Mouse (Mus musculus) cortical plate, adult 2 months (tissue): ENCODE measurements at regions not wholly inside any gene's neighbourhood (a gene's known extent, or its start where the extent isn't known, plus 50 kb on each side); places are given as distances from the start of the nearest gene placed in this dataset.

Experiments
- H3K27ac ChIP-seq: fragments of 200-500 bp; 2 replicates; pipeline ENCODE4 v1.5.1; 2012; ENCODE audit warnings: low read length, control low read depth, inconsistent platforms; ENCODE audit not compliant: insufficient read depth
- H3K4me1 ChIP-seq: fragments of 200-500 bp; 2 replicates; pipeline ENCODE4 v1.6.1; 2011; ENCODE audit warnings: low read length; ENCODE audit not compliant: control insufficient read depth, insufficient read depth
- H3K4me3 ChIP-seq: fragments of 200-500 bp; 2 replicates; pipeline ENCODE4 v1.5.1; 2011; ENCODE audit warnings: mild to moderate bottlenecking, low read length, control low read depth; ENCODE audit not compliant: insufficient read depth
- CTCF ChIP-seq: fragments of 200-500 bp; IDR thresholded peaks from 2 replicates; pipeline ENCODE4 v1.5.1; 2011; ENCODE audit warnings: mild to moderate bottlenecking, control low read depth, low read length; ENCODE audit not compliant: insufficient read depth; ENCODE audit errors: extremely low read depth
- POLR2A ChIP-seq: fragments of 200-500 bp; IDR thresholded peaks from 2 replicates; pipeline ENCODE4 v1.6.1; 2011; ENCODE audit warnings: mild to moderate bottlenecking, low read length, control low read depth; ENCODE audit not compliant: insufficient read depth; ENCODE audit errors: extremely low read depth

DNA sequence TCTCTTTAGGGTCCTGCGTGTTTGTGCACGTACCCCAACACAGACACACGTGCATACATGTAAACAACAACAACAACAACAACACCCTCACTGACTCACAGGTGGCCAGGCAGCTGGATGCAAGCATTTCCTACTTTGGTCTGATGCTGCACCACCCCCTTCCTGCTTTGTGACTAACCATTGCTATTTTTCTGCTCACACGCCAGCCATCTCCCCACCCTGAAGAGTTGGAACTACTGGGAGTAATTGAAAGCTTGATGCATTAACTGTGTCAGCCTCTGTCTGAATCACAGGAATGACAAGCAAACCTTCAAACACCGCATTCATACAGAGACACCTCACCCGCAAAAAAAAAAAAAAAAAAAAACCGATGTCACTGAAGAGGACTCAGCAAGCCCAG is 346.5 kb downstream of the Prdm2 start:
- TF ChIP-seq CTCF (no peak), POLR2A (no peak)
- no peak overlapping the region for H3K4me3 ChIP-seq

DNA sequence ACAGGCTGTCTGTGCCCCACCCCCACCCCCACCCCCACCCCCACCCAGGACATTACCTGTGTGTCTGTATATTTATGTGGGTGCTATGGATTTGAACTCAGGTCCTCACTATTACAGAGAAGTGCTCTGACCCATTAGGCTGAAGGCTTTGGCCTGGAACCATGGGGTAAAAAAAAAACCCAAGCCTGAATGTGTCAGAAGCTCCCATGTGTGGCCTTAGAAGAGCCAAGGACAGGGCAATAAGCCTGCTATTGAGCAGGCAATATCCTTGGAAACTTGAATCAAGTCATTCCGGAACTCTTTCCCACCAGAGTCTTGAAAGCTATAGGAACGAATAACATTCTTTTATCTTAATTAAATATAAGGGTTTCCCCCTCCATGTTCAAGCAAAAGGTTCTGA is 347.2 kb downstream of the Prdm2 start:
- TF ChIP-seq CTCF (no peak), POLR2A (no peak)
- no peak overlapping the region for H3K4me3 ChIP-seq

More for the DNA sequence above, 346.5 kb downstream of the Prdm2 start:
- H3K4me1 ChIP-seq: no peaks in the 10 kb centered on the region
- no peak overlapping the region for H3K27ac ChIP-seq

DNA sequence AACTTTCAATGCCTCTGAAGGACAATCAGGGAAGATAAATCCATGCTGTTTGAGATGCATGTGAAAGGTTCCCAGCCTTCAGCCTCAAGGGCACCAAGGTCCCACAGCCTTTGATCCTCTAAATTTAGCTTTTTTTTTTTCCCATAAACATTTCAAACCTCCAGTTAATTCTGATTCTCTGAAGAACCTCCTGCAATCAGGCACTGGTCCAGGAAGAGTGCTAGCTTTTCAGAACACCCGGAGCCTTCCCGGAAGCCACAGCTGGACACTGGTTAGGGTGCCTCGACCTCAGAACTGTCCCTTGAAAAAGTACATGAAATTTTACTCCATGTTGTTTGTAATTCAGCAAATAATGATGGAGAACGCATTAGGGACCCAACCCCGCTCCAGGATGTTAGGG is 348.9 kb downstream of the Prdm2 start:
- no peak overlapping the region for H3K27ac ChIP-seq
- TF ChIP-seq CTCF (no peak), POLR2A (no peak)
- no peaks in the 10 kb centered on the region for H3K4me1 ChIP-seq

More for the DNA sequence above, 347.2 kb downstream of the Prdm2 start:
- no peak overlapping the region for H3K27ac ChIP-seq
- H3K4me1 ChIP-seq: no peaks in the 10 kb centered on the region

DNA sequence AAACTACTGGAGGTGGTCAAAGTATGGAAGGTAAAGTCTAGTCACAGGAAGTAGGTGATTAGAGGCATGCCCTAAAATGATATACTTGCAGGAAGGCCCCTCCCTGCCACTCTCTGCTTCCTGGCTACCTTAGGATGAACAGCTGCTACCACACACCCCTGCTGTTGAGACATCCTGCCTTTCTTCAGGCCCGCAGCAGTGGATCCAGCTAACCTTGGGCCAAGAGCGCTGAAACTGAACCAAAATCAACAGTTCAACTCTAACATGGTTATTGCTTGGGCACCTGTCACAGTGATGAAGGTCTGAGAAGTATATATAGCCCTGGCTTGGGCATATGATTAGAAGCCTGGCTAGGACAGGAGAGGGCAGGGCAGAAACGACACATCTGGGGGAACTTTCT is 352.4 kb downstream of the Prdm2 start:
- Histone ChIP-seq H3K27ac (no peak overlapping the region), H3K4me1 (no peaks in the 10 kb centered on the region; the same call in 1 of the 2 replicates), H3K4me3 (no peak overlapping the region)
- no peak for TF ChIP-seq POLR2A
- TF ChIP-seq CTCF: no peak

More for the DNA sequence above, 348.9 kb downstream of the Prdm2 start:
- no peak overlapping the region for H3K4me3 ChIP-seq

DNA sequence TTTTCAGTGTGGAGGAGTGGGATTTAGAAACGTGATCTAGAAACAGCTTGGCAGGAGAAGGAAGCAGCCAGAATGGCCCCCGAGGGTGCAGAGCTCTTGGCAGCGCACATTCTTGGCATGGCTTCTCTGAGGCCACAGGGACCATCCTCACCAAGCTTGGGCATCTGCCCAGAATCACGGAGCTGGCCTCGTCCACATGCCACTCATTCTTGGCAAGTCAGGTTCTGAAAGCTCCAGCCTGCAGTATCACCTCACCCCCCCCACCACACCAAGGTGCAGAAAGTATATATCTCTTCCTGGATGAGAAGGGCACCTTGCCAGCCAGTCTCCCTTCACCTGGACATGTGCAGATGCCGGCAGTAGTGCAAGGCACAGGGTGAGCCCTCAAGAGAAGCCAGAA is 356.2 kb downstream of the Prdm2 start:
- Histone ChIP-seq H3K4me1 (no peaks in the 10 kb centered on the region; the same call in 1 of the 2 replicates), H3K27ac (no peak overlapping the region), H3K4me3 (no peak overlapping the region)
- no peak for TF ChIP-seq POLR2A
- TF ChIP-seq CTCF: no peak

DNA sequence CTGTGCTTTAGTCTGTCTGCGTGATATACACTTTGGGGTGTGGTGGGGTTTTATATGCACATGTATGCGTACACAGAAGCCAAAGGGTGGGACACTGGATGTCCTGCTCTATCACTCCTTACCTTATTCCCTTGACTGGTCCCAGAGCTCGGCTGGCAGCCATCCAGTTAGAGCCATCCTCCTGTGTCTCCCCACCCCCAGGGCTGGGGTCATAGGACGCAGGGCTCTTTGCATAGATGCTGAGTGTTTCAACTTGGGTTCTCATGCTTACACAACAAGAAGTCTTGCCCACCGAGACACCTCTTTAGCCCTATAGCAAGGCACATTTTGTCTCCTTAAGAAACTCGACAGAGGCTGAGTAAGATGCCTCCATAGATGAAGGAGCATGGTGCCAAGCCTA is 357.2 kb downstream of the Prdm2 start:
- no peak for TF ChIP-seq CTCF
- no peak for TF ChIP-seq POLR2A
- Histone ChIP-seq H3K4me1 (no peaks in the 10 kb centered on the region; the same call in 1 of the 2 replicates), H3K27ac (no peak overlapping the region), H3K4me3 (no peak overlapping the region)

DNA sequence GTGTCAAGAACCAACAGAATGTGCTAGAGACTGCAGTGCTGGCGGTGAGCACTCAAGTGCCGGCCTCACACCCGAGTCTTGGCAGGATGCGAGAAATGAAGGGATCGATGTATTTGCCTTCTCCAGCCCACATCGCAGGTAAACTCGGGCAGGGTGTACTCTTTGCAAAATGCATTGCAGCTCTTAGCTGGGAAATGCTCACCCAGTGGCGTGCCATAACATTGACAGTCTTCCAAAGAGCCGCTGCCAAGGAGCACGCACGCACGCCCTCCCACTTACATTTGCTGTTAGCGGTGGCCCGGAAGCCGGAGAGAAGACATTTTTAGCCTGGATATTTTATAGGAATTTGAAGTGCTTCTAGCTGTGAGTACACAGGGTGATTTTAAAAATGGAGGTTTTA is 358.9 kb downstream of the Prdm2 start:
- TF ChIP-seq CTCF: no peak
- no peak for TF ChIP-seq POLR2A
- Histone ChIP-seq H3K4me1 (no peaks in the 10 kb centered on the region; the same call in 1 of the 2 replicates), H3K27ac (no peak overlapping the region), H3K4me3 (no peak overlapping the region)

DNA sequence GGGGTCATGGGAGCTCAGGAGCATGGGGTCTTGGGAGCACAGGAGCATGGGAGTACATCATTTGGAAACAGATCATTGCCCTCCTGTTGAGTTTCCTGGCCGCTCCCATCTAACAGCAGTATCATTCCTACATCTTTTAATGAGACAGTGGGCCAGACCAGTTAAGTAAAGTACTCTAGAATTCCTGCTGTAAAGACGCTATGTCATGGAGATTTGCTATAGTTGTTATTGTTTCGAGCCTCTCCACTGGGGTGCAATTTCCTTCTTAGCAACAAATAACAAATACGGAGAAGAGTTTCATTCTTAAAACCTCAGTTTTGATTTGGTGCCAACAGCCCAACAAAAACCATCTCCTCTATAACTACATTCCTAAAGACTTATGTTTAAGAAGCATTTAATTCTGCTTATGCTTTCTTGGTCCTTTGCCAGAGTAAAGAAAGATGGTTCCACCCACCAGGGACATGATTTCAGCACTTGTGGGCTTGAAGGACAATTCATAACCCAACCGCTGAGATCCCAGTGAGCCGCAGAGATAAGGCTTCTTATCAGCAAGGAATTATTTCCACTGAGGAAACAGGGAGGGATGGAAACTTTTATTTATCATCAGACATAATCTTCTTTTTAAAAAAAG is 367.6 kb downstream of the Prdm2 start:
- H3K4me1 ChIP-seq: no peaks in the 10 kb centered on the region
- TF ChIP-seq CTCF: no peak
- no peak for TF ChIP-seq POLR2A
- H3K4me3 ChIP-seq: no peak overlapping the region
- H3K27ac ChIP-seq: no peak overlapping the region

DNA sequence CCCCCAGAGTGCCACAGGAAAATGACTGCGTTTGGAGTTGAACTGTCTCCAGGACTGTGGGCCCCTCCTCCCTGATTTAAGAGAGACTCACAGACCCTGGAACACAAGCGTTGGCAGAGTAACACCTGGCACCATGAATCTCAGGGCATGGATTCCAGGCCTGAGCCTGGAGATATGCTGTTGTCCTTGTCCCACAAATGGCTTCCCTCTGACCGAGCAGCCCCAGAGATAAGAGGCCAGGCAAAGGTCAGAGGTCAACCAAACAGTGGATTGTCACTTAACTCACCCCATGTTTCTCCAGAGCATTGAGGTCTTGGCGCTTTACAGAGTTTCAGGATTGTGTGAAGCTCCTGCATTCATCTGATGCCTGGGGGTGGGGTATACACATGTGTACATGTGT is 373.3 kb downstream of the Prdm2 start:
- TF ChIP-seq POLR2A (no peak), CTCF (no peak)
- H3K4me3 ChIP-seq: no peak overlapping the region
- no peak overlapping the region for H3K27ac ChIP-seq
- H3K4me1 ChIP-seq: no peaks in the 10 kb centered on the region

DNA sequence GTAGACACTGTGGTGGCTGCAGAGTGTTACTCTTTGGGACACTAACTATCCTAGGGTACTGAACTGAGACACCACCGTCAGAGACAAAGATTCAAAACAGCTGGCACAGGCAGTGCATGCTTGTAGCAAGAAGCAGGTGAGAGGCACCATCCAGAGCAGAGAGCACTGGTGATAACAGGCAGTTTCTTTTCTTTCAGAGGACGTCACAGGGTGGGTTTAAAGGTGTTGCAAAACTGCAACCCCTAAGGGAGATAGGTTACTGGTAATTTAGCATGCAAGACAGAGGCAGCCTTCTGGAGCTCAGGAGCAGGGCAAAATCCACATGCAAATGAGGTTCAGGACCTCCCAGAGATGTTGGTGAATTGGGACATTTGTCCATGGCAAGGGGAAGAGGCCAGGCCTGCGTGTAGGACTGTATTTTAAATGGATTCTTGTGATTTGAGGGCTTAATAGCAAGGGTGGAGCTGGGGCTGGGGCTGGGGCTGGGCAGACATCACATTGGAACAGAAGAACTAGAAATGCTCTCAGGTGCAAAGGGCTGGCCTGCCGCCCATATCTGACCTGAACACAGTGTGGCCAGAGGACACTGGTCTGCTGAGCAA is 374.3 kb downstream of the Prdm2 start:
- TF ChIP-seq CTCF: no peak
- TF ChIP-seq POLR2A: no peak
- H3K4me3 ChIP-seq: no peak overlapping the region
- H3K4me1 ChIP-seq: no peaks in the 10 kb centered on the region
- H3K27ac ChIP-seq: no peak overlapping the region

DNA sequence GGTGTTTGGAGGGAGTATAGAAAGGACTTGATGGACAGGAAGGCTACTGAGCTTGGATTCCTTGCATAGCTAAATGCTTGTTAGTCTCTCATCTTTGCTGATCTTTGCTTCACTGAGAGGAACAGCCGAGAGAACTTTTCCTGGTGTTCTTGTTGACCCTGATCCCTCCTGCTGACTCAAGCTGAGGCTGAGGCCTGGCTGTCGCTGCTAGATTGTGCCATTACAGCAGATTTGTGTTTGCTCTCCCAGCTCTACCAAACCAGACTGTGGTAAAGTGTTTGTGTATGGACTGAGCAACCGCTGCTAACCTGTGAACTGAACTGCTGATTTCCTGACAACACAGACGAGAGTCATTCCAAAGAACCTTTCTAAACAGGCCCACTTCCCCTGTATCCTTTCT is 375.2 kb downstream of the Prdm2 start:
- TF ChIP-seq POLR2A (no peak), CTCF (no peak)
- H3K4me1 ChIP-seq: no peaks in the 10 kb centered on the region
- H3K4me3 ChIP-seq: no peak overlapping the region
- no peak overlapping the region for H3K27ac ChIP-seq
